Mouse (Mus musculus): ENCODE results near the gene Iqsec1.

Gene Iqsec1

DNA sequence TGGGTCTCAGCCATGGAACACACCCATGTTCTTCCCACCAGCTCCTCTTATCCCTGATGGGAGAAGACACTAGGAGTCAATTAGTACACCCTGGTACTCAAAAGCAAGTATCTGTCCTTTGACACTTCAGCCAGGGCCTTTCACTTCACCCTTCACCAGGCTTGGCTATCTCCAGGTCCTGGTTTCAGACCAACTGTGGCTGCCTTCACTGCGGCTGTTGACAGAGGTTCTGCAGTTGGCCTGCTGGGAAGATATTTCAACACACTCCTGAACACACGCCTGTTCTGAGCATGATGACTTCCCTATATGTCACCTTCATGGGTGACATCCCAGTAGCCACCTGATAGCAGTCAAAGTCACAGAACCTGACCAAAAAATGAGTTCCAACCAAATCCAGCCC is 234.4 kb downstream of the Iqsec1 start:
- DNase-seq (ENCODE audit: low spot score) = no peak

DNA sequence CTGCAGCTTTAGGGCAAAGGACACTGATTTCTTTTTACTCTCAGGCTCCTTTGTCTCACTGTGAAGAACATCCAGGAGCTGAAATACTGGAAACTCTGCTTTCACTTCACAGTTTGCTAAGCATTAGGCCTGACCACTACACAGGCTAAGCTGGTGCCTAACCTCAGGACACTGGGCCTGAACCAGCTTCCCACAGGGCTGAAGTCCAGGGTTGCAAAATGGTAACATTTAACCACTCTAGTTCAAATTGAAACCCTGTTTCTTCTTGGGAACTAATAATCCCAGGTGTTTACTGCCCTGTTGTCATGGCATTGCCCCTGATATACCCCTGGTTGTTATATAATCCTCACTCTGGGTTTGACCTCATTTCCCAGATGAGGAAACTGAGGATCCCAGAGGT is 234.8 kb downstream of the Iqsec1 start:
- no peak for DNase-seq (ENCODE audit: low spot score)

DNA sequence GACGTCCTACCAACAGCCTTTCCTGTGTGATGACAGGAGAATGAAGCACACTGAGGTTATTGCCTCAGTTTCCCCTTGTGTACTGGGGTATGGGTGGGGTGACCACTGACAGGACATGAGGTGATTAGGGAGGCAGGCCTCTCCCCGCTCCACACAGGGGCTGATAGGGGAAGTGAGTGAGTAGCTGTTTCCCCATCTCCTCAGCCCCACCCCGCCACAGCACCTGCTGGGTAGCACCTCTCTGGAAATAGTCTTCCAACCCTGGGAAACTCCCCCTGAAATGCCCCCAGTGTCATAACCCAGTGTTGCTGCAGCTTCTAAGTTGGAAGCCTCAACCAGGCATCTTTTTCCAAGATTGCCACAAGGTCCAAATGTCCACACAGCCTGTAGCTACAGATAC is 236.9 kb downstream of the Iqsec1 start:
- no peak for DNase-seq (ENCODE audit: low spot score)

DNA sequence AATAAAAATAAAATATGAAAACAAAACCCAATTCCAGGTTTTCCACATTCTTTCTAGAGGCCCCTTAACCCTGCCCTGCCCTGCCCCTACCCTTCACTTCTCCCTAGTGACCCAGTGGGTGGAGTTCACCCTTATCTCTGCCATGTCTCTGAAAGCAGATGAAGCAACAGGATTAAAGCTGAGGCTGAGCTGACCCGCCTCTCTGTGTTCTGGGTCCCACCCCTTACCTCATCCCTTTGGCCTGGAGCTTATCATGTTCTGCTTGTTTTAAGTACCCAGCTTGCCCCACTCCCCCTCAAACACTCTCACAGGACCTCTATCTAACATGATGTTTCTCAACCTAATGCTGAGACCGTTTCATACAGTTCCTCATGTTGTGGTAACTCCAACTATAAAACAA is 238.4 kb downstream of the Iqsec1 start:
- DNase-seq (ENCODE audit: low spot score) = no peak

DNA sequence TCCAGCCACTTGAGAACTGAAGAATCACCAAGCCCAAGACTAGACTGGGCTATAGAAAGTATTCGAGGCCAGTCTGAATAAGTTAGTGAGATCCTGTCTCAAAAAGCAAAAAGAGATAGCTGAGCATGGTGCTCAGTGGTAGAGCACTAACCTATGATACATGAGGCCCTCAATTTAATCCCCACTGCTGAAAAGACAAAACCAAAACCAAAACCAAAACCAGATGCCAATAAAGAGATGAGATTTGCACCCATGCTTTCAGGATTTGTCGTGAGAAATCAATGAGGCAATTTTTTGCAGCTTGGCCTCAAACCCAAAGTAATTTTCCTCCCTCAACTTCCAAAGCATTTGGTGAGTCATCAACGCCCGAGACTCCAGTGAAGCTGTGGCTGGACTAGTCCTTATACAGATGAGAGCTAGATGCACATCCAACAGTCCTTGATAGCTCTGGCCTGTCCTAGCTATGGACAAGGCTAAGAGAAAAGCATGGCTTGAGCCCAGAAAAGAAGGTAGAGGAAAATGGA is 239.0 kb downstream of the Iqsec1 start:
- no peak for DNase-seq (ENCODE audit: low spot score)

DNA sequence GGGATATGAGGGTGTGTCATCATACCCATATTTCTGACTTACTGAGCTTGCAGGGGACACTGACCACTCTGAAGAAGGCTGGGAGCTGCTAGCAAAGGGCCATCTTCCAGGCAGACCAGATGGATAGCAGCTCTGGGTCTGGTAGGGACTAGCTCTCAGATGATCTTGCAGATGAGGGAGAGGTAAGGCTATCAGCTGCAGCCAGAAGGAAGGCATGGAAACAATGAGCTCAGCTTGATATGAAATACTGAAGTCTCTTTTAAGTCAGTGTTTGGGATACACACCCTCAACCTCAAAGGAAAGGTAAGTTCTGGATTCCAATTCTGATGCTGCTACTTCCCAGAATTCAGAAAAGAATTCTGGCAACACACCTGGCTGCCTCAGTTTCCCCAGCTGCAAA is 239.5 kb downstream of the Iqsec1 start:
- no peak for DNase-seq (ENCODE audit: low spot score)

DNA sequence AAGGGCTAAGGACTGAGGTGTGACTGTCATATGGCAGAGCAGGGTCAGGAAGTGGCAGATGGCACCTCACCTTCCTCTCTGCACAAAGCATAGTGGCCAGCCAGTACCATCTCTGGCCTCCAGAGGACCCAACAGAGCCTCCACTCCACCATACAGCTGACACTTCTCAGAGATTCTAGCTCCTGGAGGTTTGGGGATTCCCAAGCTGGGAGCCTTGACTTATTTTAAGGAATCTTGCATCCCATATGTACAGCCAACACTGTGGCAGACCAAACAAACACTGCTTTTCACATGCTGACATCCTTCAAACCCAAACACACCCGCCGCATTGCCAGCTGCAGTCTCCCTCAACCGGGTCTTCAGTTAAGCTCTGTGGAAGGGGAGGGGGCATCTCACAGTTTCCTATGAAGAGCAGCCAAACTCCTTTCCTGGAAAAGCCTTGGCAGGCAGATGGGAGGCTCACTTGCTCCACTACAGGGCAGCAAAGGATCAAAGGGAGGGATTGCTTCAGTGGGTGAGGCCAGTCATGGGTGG is 242.1 kb downstream of the Iqsec1 start:
- DNase-seq (ENCODE audit: low spot score) = no peak

DNA sequence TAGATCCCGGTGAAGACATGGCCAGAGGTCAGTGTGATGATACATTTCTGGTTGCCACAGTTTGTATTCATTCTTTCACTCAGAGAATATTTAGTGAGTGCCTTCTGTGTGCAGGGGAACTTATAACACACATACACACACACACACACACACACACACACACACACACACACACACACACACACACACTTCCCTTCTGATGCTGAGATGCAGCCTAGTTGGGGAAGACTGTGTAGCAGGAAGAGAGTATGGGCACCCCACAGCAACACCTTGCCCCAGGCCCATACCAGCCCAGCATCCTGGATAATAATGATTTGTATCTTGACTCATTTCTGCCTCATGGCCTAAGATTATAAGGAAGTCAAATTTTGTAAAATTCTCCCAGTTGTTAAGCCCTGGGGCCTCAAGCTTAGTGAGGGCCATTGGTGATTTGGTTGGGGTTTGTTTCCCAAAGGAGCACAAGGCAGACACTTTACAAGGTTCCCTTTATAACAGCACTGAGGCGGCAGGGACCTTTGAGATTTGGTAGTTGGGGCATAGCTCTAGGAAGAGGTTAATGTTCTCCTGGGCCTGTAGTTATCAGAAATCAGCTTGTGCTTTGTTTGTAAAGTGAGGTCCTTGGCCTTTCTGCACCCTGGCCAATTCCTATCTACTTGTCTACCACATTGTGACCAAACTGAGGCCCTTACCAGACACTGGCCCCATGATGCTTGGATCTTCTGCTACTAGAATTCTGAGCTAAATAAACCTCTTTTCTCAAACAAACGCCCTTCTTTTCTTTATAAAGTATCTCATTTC is 242.9 kb downstream of the Iqsec1 start:
- no peak for DNase-seq (ENCODE audit: low spot score)

DNA sequence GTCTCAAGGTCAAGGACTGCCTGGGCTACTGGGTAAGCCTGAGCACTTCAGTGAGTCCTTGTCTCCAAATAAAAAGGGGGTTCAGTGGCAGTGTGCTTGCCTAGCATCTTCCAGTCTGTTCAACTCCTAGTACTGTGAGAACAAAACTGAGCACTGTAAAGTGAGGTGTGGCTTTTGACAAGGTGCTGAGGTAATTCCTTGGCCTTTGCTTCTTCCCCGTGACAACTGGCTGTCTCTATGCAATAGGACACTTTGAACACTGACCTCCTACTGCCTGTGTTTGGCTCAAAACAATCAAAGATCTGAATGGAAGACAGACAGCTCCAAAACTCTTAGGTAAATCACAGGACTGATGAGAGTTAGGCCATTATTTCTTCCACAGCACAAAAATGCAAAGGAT is 246.0 kb downstream of the Iqsec1 start:
- DNase-seq (ENCODE audit: low spot score) = no peak

DNA sequence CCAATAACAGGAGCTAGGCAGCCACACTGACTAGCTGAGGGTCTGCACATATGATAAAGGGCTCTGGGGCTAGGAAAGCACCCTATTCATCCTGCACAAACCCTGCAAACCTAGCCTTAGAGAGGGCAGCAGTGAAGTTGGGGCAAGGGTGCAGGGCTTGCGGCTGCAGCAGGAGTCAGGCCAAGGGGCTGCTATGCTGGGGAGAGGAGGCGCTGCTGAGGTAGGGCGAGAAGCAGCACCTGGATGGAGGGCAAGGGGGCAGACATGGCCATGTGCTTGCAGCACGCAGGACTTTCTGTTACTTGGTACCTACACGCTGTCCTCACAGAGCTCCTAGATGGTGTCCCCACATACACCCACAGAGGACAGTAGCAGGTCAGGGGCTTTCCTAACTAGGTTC is 246.8 kb downstream of the Iqsec1 start:
- DNase-seq (ENCODE audit: low spot score) = no peak

DNA sequence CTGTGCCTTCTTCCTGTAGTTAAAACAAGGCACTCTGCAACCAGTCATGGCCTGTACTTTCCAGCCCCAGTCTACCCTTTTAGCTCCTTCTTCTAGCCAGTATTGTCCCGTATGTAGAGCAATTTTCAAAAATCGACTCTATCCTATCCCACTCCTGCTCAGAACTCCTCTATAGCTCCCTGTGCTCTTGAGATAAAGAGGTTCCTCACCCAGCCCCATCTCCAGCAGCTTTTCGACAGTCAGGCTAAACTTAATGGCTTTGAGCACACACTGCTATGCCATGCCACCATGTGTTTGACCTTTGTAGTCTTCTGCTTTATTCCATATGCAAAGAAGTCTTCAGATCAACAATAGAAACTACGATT is 247.4 kb downstream of the Iqsec1 start:
- DNase-seq (ENCODE audit: low spot score) = no peak

DNA sequence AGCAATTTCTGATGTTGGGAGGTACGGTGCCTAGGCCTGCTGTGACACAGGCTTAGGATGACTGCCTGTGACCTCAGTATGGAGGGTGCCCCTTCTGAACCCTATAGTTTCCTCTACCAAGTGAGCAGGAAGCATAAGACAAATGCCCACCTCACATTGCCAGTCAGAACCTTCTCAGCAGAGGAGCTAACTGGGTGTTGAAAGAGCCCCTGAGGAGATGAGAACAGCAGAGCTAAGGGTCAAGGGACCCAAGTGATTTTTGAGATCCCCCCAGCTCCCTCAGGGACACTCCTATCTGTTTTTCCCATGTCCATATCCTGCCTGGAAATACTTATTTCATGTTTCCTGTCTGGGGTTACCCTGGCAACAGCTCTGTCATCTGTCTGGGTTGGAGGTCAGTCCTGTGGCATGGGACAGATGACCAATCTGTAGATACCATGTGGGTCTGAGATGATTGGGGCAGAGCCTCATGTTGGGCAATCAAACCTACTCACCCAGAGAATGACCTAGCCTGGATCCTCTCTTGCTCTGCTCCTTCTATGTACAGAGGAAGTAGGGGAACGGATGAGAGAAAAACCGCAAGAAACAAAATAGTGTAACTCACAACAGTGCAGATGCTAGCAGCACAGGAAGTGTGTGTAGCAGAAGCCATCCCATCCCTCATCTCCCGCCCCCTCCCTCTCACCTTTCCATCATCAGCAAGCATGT is 248.0 kb downstream of the Iqsec1 start:
- DNase-seq (ENCODE audit: low spot score) = no peak

DNA sequence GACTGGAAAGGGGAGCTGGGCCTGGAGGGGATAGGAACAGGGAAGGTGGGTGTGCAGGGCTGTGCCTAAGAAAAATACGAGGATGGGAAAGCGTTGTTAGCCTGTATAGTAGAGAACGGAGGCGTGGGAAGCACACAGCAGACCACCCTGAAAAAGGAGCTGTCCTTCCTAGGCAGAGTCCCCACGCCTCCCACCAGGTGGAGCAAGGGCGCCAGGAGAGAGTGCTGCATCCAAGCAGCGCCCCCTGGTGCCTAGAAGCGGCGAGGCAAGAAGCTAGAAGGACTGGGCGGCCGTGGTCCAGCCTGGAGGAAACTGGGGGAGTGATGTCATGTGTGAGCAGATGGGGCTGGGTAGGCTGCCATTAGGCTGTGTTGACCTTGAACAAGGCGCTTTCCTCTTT is 251.1 kb downstream of the Iqsec1 start:
- DNase-seq (ENCODE audit: low spot score) = peak; percentile 95

DNA sequence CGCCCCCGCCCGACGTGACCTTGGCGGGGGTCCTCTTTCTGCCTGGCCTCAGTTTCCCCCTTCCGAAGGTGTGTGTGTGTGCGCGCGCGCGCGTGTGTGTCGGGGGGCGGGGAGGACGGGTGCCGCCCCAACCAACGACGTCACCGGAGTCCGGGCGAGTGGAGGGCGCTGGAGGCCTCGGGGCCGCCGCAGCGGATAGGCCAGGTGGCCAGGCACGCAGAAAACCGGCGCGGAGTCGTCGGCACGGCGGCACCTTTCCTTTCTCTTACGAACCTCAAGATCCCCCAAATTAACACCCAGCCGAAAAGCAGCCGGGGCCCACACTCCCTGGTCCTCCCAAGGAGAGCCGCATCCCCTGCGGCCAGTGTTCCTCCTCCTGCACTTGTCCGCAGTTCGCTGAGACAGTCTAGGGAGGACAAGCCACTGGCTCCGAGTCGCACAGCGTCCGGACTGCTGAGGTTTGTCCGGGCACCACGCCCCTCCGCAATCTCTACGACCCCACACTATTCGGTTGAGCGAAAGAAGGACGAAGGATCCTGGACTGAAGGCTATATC is 251.7 kb downstream of the Iqsec1 start:
- DNase-seq (ENCODE audit: low spot score) = peak; percentile 65

DNA sequence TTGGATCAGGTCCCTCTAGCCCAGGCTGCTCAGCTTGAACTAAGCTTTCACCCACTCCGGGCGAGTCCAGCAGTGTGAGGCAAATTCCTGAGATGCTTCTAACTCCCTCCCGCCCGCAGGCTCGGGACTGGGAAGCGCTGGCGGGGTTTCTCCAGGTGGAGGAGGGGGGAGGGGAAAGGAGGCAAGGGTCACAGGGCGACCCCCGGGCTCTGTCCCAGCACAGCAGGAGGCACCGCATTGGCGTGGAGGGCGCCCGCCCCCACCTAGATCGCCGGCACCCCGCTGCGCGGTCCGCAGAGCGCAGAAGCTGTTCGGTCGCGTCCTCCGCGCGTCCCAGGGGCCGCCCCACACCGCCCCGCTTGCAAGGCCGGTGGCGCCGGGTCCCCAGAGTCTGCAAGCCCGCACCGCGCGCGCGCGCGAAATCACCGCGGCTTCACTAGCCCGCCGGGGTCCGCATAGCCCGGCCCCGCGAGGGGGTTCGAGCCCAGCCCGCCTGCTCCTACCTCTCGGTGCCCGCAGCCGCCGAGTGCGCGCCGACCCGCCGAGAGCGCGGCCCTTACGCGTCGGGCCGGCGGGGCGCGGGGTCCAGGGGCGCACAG is 252.3 kb downstream of the Iqsec1 start:
- peak; percentile 48 for DNase-seq (ENCODE audit: low spot score)

DNA sequence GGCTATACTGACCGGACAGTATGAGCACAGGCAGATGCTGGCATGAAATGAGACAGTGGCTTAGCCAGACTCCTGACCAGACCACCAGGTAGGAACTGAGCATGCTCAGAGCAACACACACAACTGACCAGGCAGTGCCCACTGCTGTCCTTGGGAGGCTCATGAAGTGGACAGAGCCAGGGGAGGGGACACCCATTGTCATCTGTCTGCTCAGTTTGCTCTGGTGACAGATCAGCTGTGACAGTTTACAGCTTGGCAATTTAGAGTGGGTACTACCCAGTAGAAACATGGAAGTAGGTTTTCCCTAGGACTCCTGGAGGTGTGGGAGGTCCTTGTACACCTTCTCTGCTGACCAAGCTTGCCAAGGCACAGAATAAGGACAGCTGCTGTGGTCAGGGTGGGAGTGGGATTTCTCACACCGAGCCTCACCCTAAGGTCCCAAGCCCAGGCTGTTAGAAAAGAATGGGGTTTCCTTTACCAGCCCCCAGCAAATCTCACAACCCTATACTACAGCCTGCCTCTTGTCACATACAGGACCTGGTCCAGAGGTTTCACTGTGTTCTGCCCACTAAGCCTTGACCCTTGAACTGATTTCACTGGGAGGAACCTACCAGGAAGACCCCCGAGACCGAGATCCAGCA is 253.0 kb downstream of the Iqsec1 start:
- DNase-seq (ENCODE audit: low spot score) = no peak

DNA sequence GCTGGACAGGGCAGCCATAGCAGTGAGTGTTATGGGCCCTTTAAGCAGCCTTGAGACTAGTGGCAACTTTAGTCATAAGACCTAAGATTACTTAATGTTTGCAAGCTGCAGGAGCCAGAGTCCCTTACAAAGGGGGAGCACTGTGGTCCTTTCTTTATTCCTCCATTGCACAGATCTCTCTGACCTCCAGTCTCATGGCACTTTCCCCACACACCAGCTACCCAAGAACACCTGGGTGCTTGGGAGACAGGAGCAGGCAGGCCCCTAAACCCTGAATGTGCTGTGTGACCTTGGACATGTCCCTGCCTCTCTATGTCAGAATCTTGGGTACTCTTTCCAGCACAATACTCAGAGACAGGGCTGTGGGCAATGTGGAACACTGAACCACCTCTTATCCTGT is 253.7 kb downstream of the Iqsec1 start:
- no peak for DNase-seq (ENCODE audit: low spot score)

DNA sequence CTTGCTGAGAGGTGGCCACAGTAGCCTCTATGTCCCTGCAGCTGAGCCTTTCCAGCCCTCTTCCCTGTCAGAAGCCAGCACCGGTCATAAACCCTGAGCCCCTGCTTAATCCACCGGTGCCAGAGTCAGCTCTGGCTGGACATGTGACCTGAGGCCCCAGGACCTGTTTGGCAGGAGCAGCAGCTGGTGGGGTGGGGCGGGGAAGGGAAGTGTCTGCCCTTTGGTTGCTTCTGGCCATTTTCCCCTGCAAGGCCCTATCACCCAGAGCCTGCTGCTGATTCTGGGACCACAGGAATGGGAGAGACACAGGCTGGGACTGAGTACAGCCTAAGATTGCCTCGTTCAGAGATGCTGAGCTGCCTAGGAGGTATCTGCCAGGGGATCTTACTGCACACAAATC is 257.2 kb downstream of the Iqsec1 start:
- DNase-seq (ENCODE audit: low spot score) = peak; percentile 43

DNA sequence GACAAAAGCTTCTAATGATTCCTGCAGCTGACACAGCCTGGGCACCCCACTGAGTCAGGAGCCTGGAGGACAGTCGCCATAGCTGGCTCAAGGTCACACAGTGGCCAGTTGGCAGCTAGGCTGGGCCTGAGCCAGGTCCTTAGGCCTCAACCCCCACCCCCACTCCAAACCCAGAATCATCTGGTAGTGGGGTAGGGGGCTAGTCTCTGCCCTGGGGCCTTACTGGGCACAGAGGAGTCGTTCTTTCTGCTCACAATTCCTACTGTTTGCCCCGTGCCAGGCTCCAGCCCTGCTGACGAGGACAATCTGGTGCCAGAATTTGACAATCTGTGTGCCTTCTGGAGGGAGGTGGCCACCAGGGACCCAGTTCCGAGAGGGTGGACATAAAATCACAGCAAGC is 258.7 kb downstream of the Iqsec1 start:
- DNase-seq (ENCODE audit: low spot score) = no peak

DNA sequence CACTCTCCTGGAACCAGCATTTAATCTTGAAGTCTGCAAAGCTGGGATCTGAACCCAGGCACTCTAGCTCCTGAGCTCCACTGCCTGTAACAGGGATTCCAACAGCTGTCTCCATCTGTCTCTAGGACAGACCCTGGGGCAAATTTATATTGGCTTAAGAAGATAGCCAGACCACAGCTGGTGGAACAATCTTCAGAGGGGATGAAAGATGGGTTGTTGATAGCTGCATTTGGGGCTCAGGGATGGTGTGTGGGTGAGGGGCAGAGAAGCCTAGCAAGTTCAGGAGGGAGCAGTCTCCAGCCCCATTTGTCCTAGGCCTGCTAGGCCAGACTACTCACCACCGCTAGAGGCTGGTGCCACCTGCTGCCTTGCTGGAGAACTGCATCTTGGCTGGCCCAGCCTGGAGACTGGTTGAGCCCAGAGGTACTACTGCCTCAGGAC is 260.0 kb downstream of the Iqsec1 start:
- peak; percentile 87 for DNase-seq (ENCODE audit: low spot score)

DNA sequence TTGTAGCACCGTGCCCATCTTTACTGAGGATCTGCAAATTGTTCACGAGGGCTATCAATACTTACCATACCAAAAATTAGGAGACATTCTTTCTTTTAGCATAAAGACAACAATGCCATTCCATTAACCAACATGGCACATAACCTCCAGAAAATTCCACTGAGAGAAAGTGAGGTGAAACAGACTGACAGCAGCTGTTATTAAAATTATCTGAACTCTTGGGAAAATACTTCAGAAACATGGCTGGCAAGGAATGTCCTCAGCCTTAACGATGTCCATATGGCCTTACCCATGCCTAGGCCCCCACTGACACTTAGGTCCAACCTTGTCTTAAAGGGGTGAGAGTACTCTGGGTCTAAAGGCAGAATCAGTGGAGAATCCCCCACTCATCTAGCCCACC is 260.7 kb downstream of the Iqsec1 start:
- DNase-seq (ENCODE audit: low spot score) = no peak

DNA sequence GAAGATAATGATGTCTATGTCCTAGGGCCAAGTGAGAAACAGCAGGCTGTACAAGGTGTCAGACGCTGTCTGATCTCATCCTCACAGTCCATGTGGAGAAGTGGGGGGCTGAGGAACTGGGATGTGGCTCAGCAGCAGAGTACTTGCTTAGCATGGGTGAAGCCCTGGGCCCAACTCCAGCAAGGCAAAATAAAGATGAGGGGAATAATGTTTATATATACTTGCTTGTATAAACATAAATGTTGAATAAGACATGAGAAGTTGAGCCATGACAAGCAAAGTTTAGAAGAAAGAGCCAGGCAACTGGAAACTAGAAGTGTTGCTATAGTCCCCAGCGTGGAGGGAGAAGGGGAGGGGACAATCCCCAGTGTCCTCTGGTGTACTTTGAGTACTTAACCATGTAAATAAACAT is 261.8 kb downstream of the Iqsec1 start:
- DNase-seq (ENCODE audit: low spot score) = no peak
